In genomic region chr4:22491813-22492160, GRCm38 (mm10) we compare ENCODE assay signal across 11 mouse cellular contexts. TPM values are rescaled to one million over a fixed set of nuclear protein-coding genes. Genes with fewer than 3 reads are reported as not detected.
DNase-seq lines count a peak whose midpoint lies in the region; ATAC-seq and TF ChIP-seq lines count a peak whose summit lies in the region.
"Had no signal": no experiment of that assay in that cellular context is flagged by ENCODE, and none has a peak within 500 bp of the region (broad histone marks: within the 10 kb centered on the region; RNA-seq: fewer than 3 reads in every experiment).

No protein-coding gene starts in this region.

- 0% methylated on average over 7 of the region's 7 CpGs for WGBS in heart, embryonic 10.5 days
- 2% methylated on average over 7 of the region's 7 CpGs for WGBS in hindbrain, embryonic 13.5 days
- under 1% methylated on average over 7 of the region's 7 CpGs for WGBS in midbrain, embryonic 16.5 days
- 3% methylated on average over 7 of the region's 7 CpGs for WGBS in liver, postnatal 0 days (ENCODE audit: insufficient replicate concordance)

- no peak overlapping the region for H3K27ac ChIP-seq in heart, embryonic 10.5 days
- H3K27ac ChIP-seq in cortical plate, adult 2 months (ENCODE audit: insufficient read depth, low read length) = peak overlapping the region; percentile 82
- H3K27ac ChIP-seq in hindbrain, embryonic 13.5 days = peak overlapping the region; percentile 100
- peak overlapping the region; percentile 100 for H3K27ac ChIP-seq in midbrain, embryonic 16.5 days (ENCODE audit: low read length)
- no peak overlapping the region for H3K27ac ChIP-seq in liver, postnatal 0 days (ENCODE audit: low read depth)

- DNase-seq in heart, embryonic 10.5 days (ENCODE audit: low spot score) = no peak
- DNase-seq in heart, adult 18-20 months = no peak
- DNase-seq in liver, postnatal 0 days = no peak
- DNase-seq in spleen, postnatal 4 days (ENCODE audit: low spot score in 2 of 2) = no peak
- no peak for DNase-seq in urinary bladder, postnatal 14 days (ENCODE audit: low spot score)
- DNase-seq: lung, embryonic 14.5 days had no signal

- H3K9me3 ChIP-seq in heart, embryonic 10.5 days = no peaks in the 10 kb centered on the region
- no peaks in the 10 kb centered on the region for H3K9me3 ChIP-seq in hindbrain, embryonic 13.5 days
- H3K9me3 ChIP-seq in midbrain, embryonic 16.5 days (replicated peaks; ENCODE audit: control insufficient read depth, low read length, poor library complexity, severe bottlenecking) = no peaks in the 10 kb centered on the region
- H3K9me3 ChIP-seq in liver, postnatal 0 days (ENCODE audit: low read length) = no peaks in the 10 kb centered on the region

- H3K4me1 ChIP-seq in heart, embryonic 10.5 days = peaks cover 40% of the 10 kb centered on the region
- H3K4me1 ChIP-seq in cortical plate, adult 2 months (ENCODE audit: control insufficient read depth, insufficient read depth, low read length) = no peaks in the 10 kb centered on the region
- H3K4me1 ChIP-seq in hindbrain, embryonic 13.5 days (replicated peaks) = peaks cover 50% of the 10 kb centered on the region
- H3K4me1 ChIP-seq in midbrain, embryonic 16.5 days (ENCODE audit: control insufficient read depth, insufficient read depth, low read length) = peaks cover 26% of the 10 kb centered on the region
- peaks cover 17% of the 10 kb centered on the region for H3K4me1 ChIP-seq in liver, postnatal 0 days (ENCODE audit: insufficient read depth)

- TF ChIP-seq CTCF in cortical plate, adult 2 months (IDR thresholded peaks at IDR 0.05; ENCODE audit: extremely low read depth, insufficient read depth, low read length) = no peak
- TF ChIP-seq CTCF in liver, postnatal 0 days (IDR thresholded peaks at IDR 0.05; ENCODE audit: low read depth) = no peak

- peak overlapping the region; percentile 99 for H3K4me2 ChIP-seq in hindbrain, embryonic 13.5 days
- H3K4me2 ChIP-seq in midbrain, embryonic 16.5 days (ENCODE audit: low read length) = peak overlapping the region; percentile 99
- H3K4me2 ChIP-seq in liver, postnatal 0 days (ENCODE audit: low read depth, low read length) = no peak overlapping the region
- H3K4me2 ChIP-seq: lung, embryonic 14.5 days had no signal

- no peak for TF ChIP-seq EP300 in liver, postnatal 0 days (IDR thresholded peaks at IDR 0.05; ENCODE audit: low read depth)

- H3K27me3 ChIP-seq in heart, embryonic 10.5 days (ENCODE audit: insufficient read depth, poor library complexity, severe bottlenecking) = peaks cover 97% of the 10 kb centered on the region
- peaks cover 4% of the 10 kb centered on the region for H3K27me3 ChIP-seq in hindbrain, embryonic 13.5 days
- no peaks in the 10 kb centered on the region for H3K27me3 ChIP-seq in midbrain, embryonic 16.5 days (ENCODE audit: control insufficient read depth, insufficient read depth, low read depth, low read length)
- H3K27me3 ChIP-seq in liver, postnatal 0 days (ENCODE audit: insufficient read depth, low read length) = peaks cover 92% of the 10 kb centered on the region

- H3K9ac ChIP-seq in hindbrain, embryonic 13.5 days = peak overlapping the region; percentile 71
- H3K9ac ChIP-seq in midbrain, embryonic 16.5 days (ENCODE audit: low read depth, low read length) = peak overlapping the region; percentile 77
- H3K9ac ChIP-seq in liver, postnatal 0 days (replicated peaks) = no peak overlapping the region
- H3K9ac ChIP-seq: lung, embryonic 14.5 days had no signal

- H3K4me3 ChIP-seq in heart, embryonic 10.5 days = peak overlapping the region; percentile 48; the same call in 1 of the 2 replicates
- peak overlapping the region; percentile 95 for H3K4me3 ChIP-seq in cortical plate, adult 2 months (ENCODE audit: insufficient read depth, low read length)
- peak overlapping the region; percentile 94 for H3K4me3 ChIP-seq in hindbrain, embryonic 13.5 days
- peak overlapping the region; percentile 91 for H3K4me3 ChIP-seq in midbrain, embryonic 16.5 days (ENCODE audit: low read depth, low read length)
- no peak overlapping the region for H3K4me3 ChIP-seq in liver, postnatal 0 days (ENCODE audit: low read depth, low read length)
- H3K4me3 ChIP-seq: erythroblast, embryonic 14.5 days had no signal

- H3K36me3 ChIP-seq in heart, embryonic 10.5 days = no peaks in the 10 kb centered on the region
- no peaks in the 10 kb centered on the region for H3K36me3 ChIP-seq in hindbrain, embryonic 13.5 days
- H3K36me3 ChIP-seq in midbrain, embryonic 16.5 days (ENCODE audit: control insufficient read depth, insufficient read depth, low read length) = no peaks in the 10 kb centered on the region
- H3K36me3 ChIP-seq in liver, postnatal 0 days (replicated peaks; ENCODE audit: insufficient read depth, low read length) = no peaks in the 10 kb centered on the region

- no peak for TF ChIP-seq POLR2A in cortical plate, adult 2 months (IDR thresholded peaks at IDR 0.05; ENCODE audit: extremely low read depth, insufficient read depth, low read length)

- no peak for ATAC-seq in hindbrain, embryonic 13.5 days (ENCODE audit: low FRiP score)
- no peak for ATAC-seq in midbrain, embryonic 16.5 days
- no peak for ATAC-seq in liver, postnatal 0 days

RNA-seq across cellular contexts. Expression of gene Pou3f2, which starts 3.6 kb away (rescaled TPM):
- 0.10 TPM in 2 replicates for polyA plus RNA-seq in heart, embryonic 10.5 days (2016; fragmentation: Nextera tagmentation; extraction: Ambion mirVana)
- total RNA-seq in heart, adult 18-20 months (2021) = not detected
- polyA plus RNA-seq in cortical plate, adult 2 months (2012; rRNA removed) = 16.3 and 16.7 TPM in 2 replicates
- polyA plus RNA-seq in hindbrain, embryonic 13.5 days (2015; fragmentation: Nextera tagmentation; extraction: Ambion mirVana) = 34.5 and 42.6 TPM in 2 replicates
- polyA plus RNA-seq in midbrain, embryonic 16.5 days (2015; fragmentation: Nextera tagmentation; extraction: Ambion mirVana) = 33.4 and 35.5 TPM in 2 replicates
- polyA plus RNA-seq in liver, postnatal 0 days (2015; fragmentation: Nextera tagmentation; extraction: Ambion mirVana) = not detected in 2 replicates
- polyA plus RNA-seq: erythroblast, embryonic 14.5 days; heart, postnatal 0 days; lung, embryonic 14.5 days had no signal

Comparison
In these comparisons a context has a peak if more than half of its experiments do, and no peak if none do; other contexts are left out.
1. H3K27ac ChIP-seq: peak in cortical plate, adult 2 months (single experiment), hindbrain, embryonic 13.5 days (single experiment) and midbrain, embryonic 16.5 days (single experiment); none in heart, embryonic 10.5 days (single experiment) and liver, postnatal 0 days (single experiment).
2. RNA of gene Pou3f2, which starts 3.6 kb away (polyA plus RNA-seq): 33.4 to 35.5 TPM in midbrain, embryonic 16.5 days, 34.5 to 42.6 TPM in hindbrain, embryonic 13.5 days and 16.3 to 16.7 TPM in cortical plate, adult 2 months; 0.10 TPM in heart, embryonic 10.5 days and not detected in liver, postnatal 0 days; every median in the first group is over 10 times any median in the second.